ENCODE assay signal across 10 mouse cellular contexts in genomic region chr12:28863260-28863659, GRCm38 (mm10).
DNase-seq lines count a peak whose midpoint lies in the region; ATAC-seq lines count a peak whose summit lies in the region.
"Had no signal": no experiment of that assay in that cellular context is flagged by ENCODE, and none has a peak within 500 bp of the region (broad histone marks: within the 10 kb centered on the region; RNA-seq: fewer than 3 reads in every experiment).

No protein-coding gene starts in this region.

- no peak overlapping the region for H3K4me2 ChIP-seq in kidney, embryonic 16.5 days (replicated peaks; ENCODE audit: low read depth, low read length)
- no peak overlapping the region for H3K4me2 ChIP-seq in midbrain, embryonic 13.5 days (replicated peaks)
- H3K4me2 ChIP-seq in hindbrain, embryonic 16.5 days (ENCODE audit: low read length) = no peak overlapping the region
- H3K4me2 ChIP-seq in neural tube, embryonic 14.5 days (ENCODE audit: low read depth, low read length) = no peak overlapping the region; the same call in 1 of the 2 replicates
- H3K4me2 ChIP-seq: liver, embryonic 12.5 days had no signal

- H3K36me3 ChIP-seq in kidney, embryonic 16.5 days (ENCODE audit: insufficient read depth, low read length) = 0 out of 2 replicates have a peak, but pooled peaks cover under 1% of the 10 kb centered on the region
- H3K36me3 ChIP-seq in midbrain, embryonic 13.5 days = peaks cover 19% of the 10 kb centered on the region; the same call in 1 of the 2 replicates
- H3K36me3 ChIP-seq in midbrain, embryonic 10.5 days = peaks cover 18% of the 10 kb centered on the region
- H3K36me3 ChIP-seq in hindbrain, embryonic 16.5 days (ENCODE audit: control insufficient read depth, insufficient read depth, low read length) = no peaks in the 10 kb centered on the region
- H3K36me3 ChIP-seq in neural tube, embryonic 14.5 days (ENCODE audit: control insufficient read depth, insufficient read depth, low read length) = no peaks in the 10 kb centered on the region

- H3K4me1 ChIP-seq in kidney, embryonic 16.5 days (ENCODE audit: insufficient read depth, low read length) = no peaks in the 10 kb centered on the region
- H3K4me1 ChIP-seq in midbrain, embryonic 13.5 days (replicated peaks) = peaks cover 58% of the 10 kb centered on the region
- peaks cover 17% of the 10 kb centered on the region for H3K4me1 ChIP-seq in midbrain, embryonic 10.5 days
- peaks cover 40% of the 10 kb centered on the region for H3K4me1 ChIP-seq in hindbrain, embryonic 16.5 days (ENCODE audit: control insufficient read depth, insufficient read depth, low read depth, low read length)
- H3K4me1 ChIP-seq in neural tube, embryonic 14.5 days (ENCODE audit: control insufficient read depth, insufficient read depth, low read length) = peaks cover 54% of the 10 kb centered on the region
- H3K4me1 ChIP-seq: liver, embryonic 12.5 days had no signal

- no peaks in the 10 kb centered on the region for H3K9me3 ChIP-seq in kidney, embryonic 16.5 days (ENCODE audit: low read length)
- no peaks in the 10 kb centered on the region for H3K9me3 ChIP-seq in midbrain, embryonic 13.5 days
- no peaks in the 10 kb centered on the region for H3K9me3 ChIP-seq in midbrain, embryonic 10.5 days (replicated peaks)
- no peaks in the 10 kb centered on the region for H3K9me3 ChIP-seq in hindbrain, embryonic 16.5 days (ENCODE audit: control insufficient read depth, low read length)
- H3K9me3 ChIP-seq in neural tube, embryonic 14.5 days (ENCODE audit: control insufficient read depth, low read length) = no peaks in the 10 kb centered on the region
- H3K9me3 ChIP-seq: liver, embryonic 12.5 days had no signal

- 56% methylated on average over 12 of the region's 12 CpGs for WGBS in kidney, embryonic 16.5 days
- 67% methylated on average over 12 of the region's 12 CpGs for WGBS in midbrain, embryonic 13.5 days
- WGBS in midbrain, embryonic 10.5 days = 91% methylated on average over 12 of the region's 12 CpGs
- 50% methylated on average over 12 of the region's 12 CpGs for WGBS in hindbrain, embryonic 16.5 days
- WGBS in neural tube, embryonic 14.5 days = 47% methylated on average over 12 of the region's 12 CpGs

- DNase-seq in kidney, adult 11 months = no peak
- no peak for DNase-seq in midbrain, embryonic 10.5 days (ENCODE audit: low spot score)
- DNase-seq in natural killer cell, adult 2 months (ENCODE audit: low spot score in 2 of 2) = no peak
- DNase-seq: cerebellum, adult 11-12 months had no signal

- no peaks in the 10 kb centered on the region for H3K27me3 ChIP-seq in kidney, embryonic 16.5 days (ENCODE audit: insufficient read depth, low read length)
- H3K27me3 ChIP-seq in midbrain, embryonic 13.5 days = no peaks in the 10 kb centered on the region
- H3K27me3 ChIP-seq in midbrain, embryonic 10.5 days (ENCODE audit: low read depth, poor library complexity, severe bottlenecking) = no peaks in the 10 kb centered on the region
- no peaks in the 10 kb centered on the region for H3K27me3 ChIP-seq in hindbrain, embryonic 16.5 days (replicated peaks; ENCODE audit: control insufficient read depth, insufficient read depth, low read length)
- H3K27me3 ChIP-seq in neural tube, embryonic 14.5 days (ENCODE audit: control insufficient read depth, insufficient read depth, low read length) = no peaks in the 10 kb centered on the region
- H3K27me3 ChIP-seq: liver, embryonic 12.5 days had no signal

- no peak overlapping the region for H3K9ac ChIP-seq in kidney, embryonic 16.5 days (replicated peaks; ENCODE audit: low read length)
- H3K9ac ChIP-seq in midbrain, embryonic 13.5 days (replicated peaks) = no peak overlapping the region
- peak overlapping the region; percentile 8; the same call in 1 of the 2 replicates for H3K9ac ChIP-seq in hindbrain, embryonic 16.5 days (ENCODE audit: low read depth, low read length)
- H3K9ac ChIP-seq in neural tube, embryonic 14.5 days (replicated peaks; ENCODE audit: low read depth, low read length) = no peak overlapping the region
- H3K9ac ChIP-seq: liver, embryonic 12.5 days had no signal

- no peak overlapping the region for H3K4me3 ChIP-seq in kidney, embryonic 16.5 days (ENCODE audit: low read length)
- no peak overlapping the region for H3K4me3 ChIP-seq in midbrain, embryonic 13.5 days (replicated peaks)
- no peak overlapping the region for H3K4me3 ChIP-seq in midbrain, embryonic 10.5 days
- H3K4me3 ChIP-seq in hindbrain, embryonic 16.5 days (ENCODE audit: low read length) = no peak overlapping the region
- no peak overlapping the region for H3K4me3 ChIP-seq in neural tube, embryonic 14.5 days (ENCODE audit: low read depth, low read length)
- H3K4me3 ChIP-seq: liver, embryonic 12.5 days; myocyte had no signal

- H3K27ac ChIP-seq in kidney, embryonic 16.5 days (ENCODE audit: low read length) = no peak overlapping the region
- peak overlapping the region; percentile 79 for H3K27ac ChIP-seq in midbrain, embryonic 13.5 days
- H3K27ac ChIP-seq in midbrain, embryonic 10.5 days (replicated peaks) = no peak overlapping the region
- peak overlapping the region; percentile 78 for H3K27ac ChIP-seq in hindbrain, embryonic 16.5 days (ENCODE audit: low read depth, low read length)
- peak overlapping the region; percentile 78 for H3K27ac ChIP-seq in neural tube, embryonic 14.5 days (ENCODE audit: low read depth, low read length)
- H3K27ac ChIP-seq: liver, embryonic 12.5 days had no signal

- ATAC-seq in kidney, embryonic 16.5 days (ENCODE audit: low FRiP score, low TSS enrichment) = peak; percentile 77
- no peak for ATAC-seq in midbrain, embryonic 13.5 days
- no peak for ATAC-seq in hindbrain, embryonic 16.5 days
- no peak for ATAC-seq in neural tube, embryonic 14.5 days (ENCODE audit: low read depth)
- ATAC-seq: liver, embryonic 12.5 days had no signal

Comparison
In these comparisons a context has a peak if more than half of its experiments do, and no peak if none do; other contexts are left out.
1. H3K27ac ChIP-seq: peak in midbrain, embryonic 13.5 days (single experiment), hindbrain, embryonic 16.5 days (single experiment) and neural tube, embryonic 14.5 days (single experiment); none in kidney, embryonic 16.5 days (single experiment) and midbrain, embryonic 10.5 days (single experiment).